Mouse (Mus musculus) small intestine, adult 2 months (tissue): ENCODE measurements at regions not wholly inside any gene's neighbourhood (a gene's known extent, or its start where the extent isn't known, plus 50 kb on each side); places are given as distances from the start of the nearest gene placed in this dataset.

ENCODE experiments used
- CTCF ChIP-seq: fragments of 200-500 bp; IDR thresholded peaks from 2 replicates; pipeline ENCODE4 v1.5.1; 2012; ENCODE audit warnings: low read depth, mild to moderate bottlenecking, control low read depth, inconsistent platforms, low read length, moderate library complexity, mixed read lengths; ENCODE audit not compliant: insufficient replicate concordance, insufficient read length; ENCODE audit errors: extremely low read depth
- POLR2A ChIP-seq: fragments of 200-500 bp; IDR thresholded peaks from 2 replicates; pipeline ENCODE4 v1.6.1; 2012; ENCODE audit warnings: low read depth, mild to moderate bottlenecking, control low read depth, inconsistent platforms, low read length, moderate library complexity

DNA sequence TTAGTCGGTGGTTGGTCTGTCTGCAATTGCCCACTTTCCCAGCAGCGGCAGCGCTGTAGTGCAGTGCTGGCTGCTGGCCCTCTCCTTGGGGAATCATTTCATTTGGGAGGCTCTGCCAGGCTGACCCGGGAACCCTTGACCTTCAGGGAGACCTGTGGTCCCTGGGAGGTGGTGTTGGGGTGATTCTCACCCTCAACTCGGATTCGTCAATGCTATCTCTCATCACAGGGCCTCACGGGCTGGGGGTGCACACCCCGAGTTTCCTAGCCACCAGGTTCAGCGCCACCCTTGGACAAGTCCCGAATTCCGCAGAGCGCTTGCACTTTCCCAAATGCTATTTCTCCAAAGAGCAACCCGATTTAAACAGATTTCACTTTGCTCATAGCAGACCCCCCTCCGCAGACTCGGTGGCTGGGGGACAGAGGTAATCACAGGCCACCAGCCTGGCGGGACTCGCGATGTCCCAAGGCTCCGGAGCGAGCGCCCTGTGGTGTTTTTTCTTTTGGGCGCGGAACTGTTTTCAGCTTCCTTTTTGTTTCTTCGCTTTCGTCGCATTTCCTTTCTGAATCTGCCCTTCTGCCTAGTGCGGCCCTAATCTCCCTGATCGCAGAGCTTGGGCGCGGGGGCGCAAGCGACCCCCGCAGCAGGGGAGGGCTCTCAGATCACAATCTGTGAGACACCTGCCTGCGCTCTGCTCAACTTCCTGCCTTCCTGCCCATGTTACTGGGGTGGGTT lies 300.7 kb downstream of the Vrk1 start:
- TF ChIP-seq POLR2A (no peak), CTCF (no peak)
